Mouse (Mus musculus) heart, postnatal 36 days (tissue): ENCODE data around the gene Zfp988. TPM values are rescaled to one million over a fixed set of nuclear protein-coding genes. Genes with fewer than 3 reads are reported as not detected.
"Not testable (repeated sequence)": the region's sequence is repeated elsewhere in the genome, so short reads cannot be mapped to it uniquely, and the experiment has no call there.

Experiments
- DNase-seq, 2 experiments: peaks; one replicate each; pipeline ENCODE4 v3.0.0; 2021 to 2022
- intact Hi-C: fragments of 180-260 bp; cut with DNase I; formaldehyde crosslinking; loops from one replicate; pipeline ENCODE4 v1.15.1; 2025
- total RNA-seq, 2 experiments: library from RNA; stranded (reverse); gene quantifications; 2 replicates each; pipeline ENCODE4 v1.2.3; 2021

Zfp988 gene
- total RNA-seq, 2 experiments from 2014 or later: not detected

DNA sequence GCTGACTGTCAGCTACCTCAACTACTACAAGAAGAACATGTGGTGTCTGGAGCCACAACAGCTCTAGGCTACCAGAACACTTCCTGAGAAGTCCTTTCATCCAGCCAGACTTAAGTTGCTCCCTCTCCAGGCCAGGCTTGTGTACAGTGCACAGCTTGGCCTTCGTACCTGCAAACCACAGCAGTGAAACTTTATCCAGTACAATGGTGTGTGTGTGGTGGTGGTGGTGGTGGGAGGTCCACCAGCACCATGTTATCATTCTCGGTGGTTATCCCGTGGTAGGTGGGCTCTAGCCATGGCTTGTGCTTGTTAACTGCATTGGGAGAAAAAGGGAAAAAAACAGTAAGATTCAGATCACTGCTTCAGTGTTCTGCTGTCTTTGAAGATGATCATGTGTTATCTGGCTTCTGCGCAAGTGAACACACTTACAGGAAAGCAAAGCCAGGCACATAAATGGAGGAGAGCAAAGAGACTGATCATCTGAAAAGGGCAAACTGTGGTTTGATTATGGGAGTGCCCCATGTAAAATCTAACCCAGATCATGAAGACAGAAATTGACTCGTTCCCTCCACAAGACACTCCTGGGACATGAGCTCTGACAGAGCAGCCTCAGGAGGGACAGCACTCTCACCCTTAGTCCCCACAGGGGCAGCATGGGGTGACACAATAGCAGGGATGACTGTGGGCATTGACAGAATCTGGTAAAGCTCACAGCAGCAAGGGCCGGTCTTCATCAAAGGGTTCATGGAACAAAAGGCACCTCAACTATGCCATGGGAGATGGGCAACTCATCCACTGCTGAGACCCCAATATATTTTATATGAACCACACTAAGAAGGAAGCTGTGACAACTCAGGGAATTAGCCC, 37.8 kb downstream of the Zfp988 start:
- DNase-seq, intact Hi-C loops: not testable (repeated sequence)

- DNase-seq: peak in 1 of 2 experiments; percentile 2
- intact Hi-C loops: not testable (repeated sequence)
Measured at GRCm38 (mm10) chr4:147345061-147345554, 39.6 kb downstream of the Zfp988 start.

DNA sequence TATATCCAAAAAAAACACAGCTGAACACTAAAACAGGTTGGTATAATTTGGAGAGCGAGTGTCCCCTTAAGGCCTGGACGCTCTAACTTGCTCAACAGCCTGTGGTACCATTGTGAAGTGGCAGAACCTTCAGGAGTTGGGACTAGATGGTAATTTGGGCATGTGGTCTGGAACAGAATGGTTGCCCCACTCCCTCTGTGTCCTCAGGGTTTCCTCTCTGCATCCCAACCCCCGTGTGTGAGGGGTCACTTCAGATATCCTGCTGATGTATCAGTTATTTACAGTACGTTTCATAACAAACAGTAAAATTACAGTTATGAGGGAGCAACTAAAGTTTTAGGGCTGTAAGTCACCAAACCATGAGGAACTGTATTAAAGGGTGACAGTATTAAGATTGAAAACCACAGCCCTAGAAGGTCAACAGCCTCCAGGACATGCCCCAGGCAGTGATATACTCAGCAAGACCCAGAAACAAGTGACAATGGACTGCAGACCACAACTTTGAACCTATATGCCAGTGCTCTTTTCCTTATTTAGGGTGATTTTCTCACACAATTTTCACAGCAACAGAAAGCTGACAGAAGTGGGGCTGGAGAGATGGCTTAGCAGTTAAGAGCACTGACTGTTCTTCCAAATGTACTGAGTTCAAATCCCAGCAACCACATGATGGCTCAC, 41.0 kb downstream of the Zfp988 start:
- intact Hi-C loops, DNase-seq: not testable (repeated sequence)

DNA sequence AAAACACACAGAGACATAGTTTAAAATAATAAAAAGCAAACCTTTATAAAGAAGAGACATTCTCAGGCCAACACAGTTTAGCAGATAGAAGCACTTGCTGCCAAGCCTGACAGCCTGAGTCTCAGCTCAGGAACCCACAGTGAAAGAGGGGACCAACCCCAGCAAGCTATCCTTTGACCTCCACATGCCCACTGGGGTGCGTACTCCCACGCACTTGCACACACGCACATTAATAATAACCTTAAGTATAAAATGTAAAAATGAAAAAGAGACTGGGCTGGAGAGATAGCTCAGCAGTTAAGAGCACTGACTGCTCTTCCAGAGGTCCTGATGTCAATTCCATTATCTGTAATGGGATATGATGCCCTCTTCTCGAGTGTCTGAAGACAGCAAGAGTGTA, 41.8 kb downstream of the Zfp988 start:
- intact Hi-C loops: not testable (repeated sequence)

GRCm38 (mm10) chr4:147347880-147348279, 42.4 kb downstream of the Zfp988 start:
- DNase-seq: peak in 1 of 2 experiments; percentile 1
- intact Hi-C loops: not testable (repeated sequence)

More for the DNA sequence above, 41.8 kb downstream of the Zfp988 start:
- DNase-seq: not testable (repeated sequence)

- DNase-seq, intact Hi-C loops: not testable (repeated sequence)
Measured at GRCm38 (mm10) chr4:147348401-147348800, 42.9 kb downstream of the Zfp988 start.

- intact Hi-C loops: not testable (repeated sequence)
- DNase-seq: peak in 1 of 2 experiments; percentile 3
Measured at GRCm38 (mm10) chr4:147348906-147349686, 43.6 kb downstream of the Zfp988 start.

- intact Hi-C loops: not testable (repeated sequence)
- DNase-seq: peak in 1 of 2 experiments; percentile 5
Measured at GRCm38 (mm10) chr4:147349687-147350415, 44.4 kb downstream of the Zfp988 start.

- peak in 1 of 2 experiments; percentile 3 for DNase-seq
- intact Hi-C loops: not testable (repeated sequence)
Measured at GRCm38 (mm10) chr4:147350541-147350940, 45.1 kb downstream of the Zfp988 start.

- intact Hi-C loops: not testable (repeated sequence)
- DNase-seq: peak in 1 of 2 experiments; percentile 1
Measured at GRCm38 (mm10) chr4:147351376-147351980, 46.0 kb downstream of the Zfp988 start.

GRCm38 (mm10) chr4:147353626-147354025, 48.2 kb downstream of the Zfp988 start:
- DNase-seq, intact Hi-C loops: not testable (repeated sequence)

DNA sequence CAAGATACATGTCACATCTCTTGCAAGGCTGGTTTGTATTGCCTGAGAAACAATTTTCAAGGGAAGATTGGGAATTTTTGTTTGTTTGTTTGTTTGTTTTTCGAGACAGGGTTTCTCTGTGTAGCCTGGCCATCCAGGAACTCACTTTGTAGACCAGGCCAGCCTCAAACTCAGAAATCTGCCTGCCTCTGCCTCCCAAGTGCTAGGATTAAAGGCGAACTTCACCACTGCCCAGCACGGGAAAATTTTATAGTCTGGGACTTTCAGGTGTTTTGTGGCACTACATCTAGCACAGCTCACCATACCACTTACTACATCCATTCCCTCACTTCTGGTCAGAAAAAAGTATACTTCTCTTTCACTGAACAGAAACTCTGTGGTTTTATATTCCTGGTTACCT, 50.6 kb downstream of the Zfp988 start:
- DNase-seq, intact Hi-C loops: not testable (repeated sequence)

DNA sequence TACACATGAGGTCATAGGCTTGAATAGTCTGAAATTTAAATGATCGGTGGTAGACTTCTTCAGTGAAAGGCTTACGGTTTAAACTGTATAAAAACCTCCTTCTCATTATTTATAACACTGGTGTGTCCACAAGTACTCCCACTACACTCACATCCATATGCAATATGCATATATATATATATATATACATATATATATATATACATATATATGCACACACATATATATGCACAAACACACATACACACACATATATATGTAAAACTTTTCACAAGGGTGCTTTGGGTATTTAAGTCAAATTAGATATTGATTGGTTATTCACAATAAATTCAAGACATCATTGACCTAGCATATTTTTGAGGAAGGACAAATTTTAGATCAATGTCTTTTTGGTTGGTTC, 51.7 kb downstream of the Zfp988 start:
- DNase-seq, intact Hi-C loops: not testable (repeated sequence)

- intact Hi-C loops, DNase-seq: not testable (repeated sequence)
Measured at GRCm38 (mm10) chr4:147361003-147361402, 55.5 kb downstream of the Zfp988 start, which contains the start of gene Zfp978. Gene Zfp978 (plus strand): TSS chr4:147361303.

DNA sequence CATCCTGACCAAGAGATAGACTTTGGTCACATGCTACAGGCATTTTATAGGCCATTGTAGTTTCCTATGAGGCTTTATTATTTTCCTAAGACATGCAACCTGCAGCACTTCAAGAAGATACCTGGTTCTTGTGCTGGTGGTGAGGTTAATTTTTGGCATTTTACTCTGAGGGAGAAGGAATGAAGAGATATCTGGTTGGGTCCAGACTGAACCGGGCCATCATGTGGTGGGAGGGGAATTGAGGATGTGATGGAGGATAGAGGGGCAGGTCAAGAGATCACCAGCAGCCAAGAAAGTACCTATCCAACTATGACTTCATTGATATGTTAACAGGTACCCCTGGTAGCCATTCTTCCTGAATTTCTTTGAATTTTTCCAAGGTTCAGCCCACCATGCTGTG, 56.4 kb downstream of the Zfp988 start:
- intact Hi-C loops, DNase-seq: not testable (repeated sequence)

GRCm38 (mm10) chr4:147369564-147369963, 64.1 kb downstream of the Zfp988 start:
- intact Hi-C loops, DNase-seq: not testable (repeated sequence)

DNA sequence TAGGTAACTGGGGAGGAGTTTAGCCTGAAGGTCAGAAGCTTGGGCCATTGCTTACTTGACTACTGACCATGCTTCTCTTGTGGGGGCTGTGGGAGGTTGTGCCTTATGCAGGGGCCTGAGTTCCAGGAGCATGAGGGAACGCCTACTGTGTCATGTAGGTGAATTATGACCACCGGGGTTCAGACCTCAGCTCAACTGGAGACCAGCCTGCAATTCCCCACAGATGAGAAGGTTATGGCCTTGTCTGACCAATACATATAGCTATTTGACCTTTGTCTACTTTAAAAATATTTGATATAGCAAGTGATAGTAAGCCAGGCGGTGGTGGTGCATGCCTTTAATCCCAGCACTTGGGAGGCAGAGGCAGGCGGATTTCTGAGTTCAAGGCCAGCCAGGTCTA, 77.7 kb downstream of the Zfp988 start:
- intact Hi-C loops, DNase-seq: not testable (repeated sequence)
